Mouse (Mus musculus) C2C12 (cell line): ENCODE results near the gene Ubl7. TPM values are rescaled to one million over a fixed set of nuclear protein-coding genes. Genes with fewer than 3 reads are reported as not detected.

Experiments used
- H3K27me3 ChIP-seq: one replicate; pipeline ENCODE4 v1.6.1; 2011; ENCODE audit not compliant: control insufficient read depth, insufficient read depth, insufficient read length
- H3K36me3 ChIP-seq: one replicate; pipeline ENCODE4 v1.6.1; 2011; ENCODE audit not compliant: control insufficient read depth, insufficient read depth
- H3K4me3 ChIP-seq: one replicate; pipeline ENCODE4 v1.5.1; 2011; ENCODE audit warnings: mild to moderate bottlenecking, control low read depth; ENCODE audit not compliant: poor library complexity, insufficient read depth, severe bottlenecking
- H3K79me2 ChIP-seq: one replicate; pipeline ENCODE4 v1.6.1; 2011; ENCODE audit not compliant: control insufficient read depth, insufficient read depth
- H3K79me3 ChIP-seq: one replicate; pipeline ENCODE4 v1.6.1; 2011; ENCODE audit warnings: low read depth, control low read depth
- H3ac ChIP-seq: one replicate; pipeline ENCODE3; 2011; ENCODE audit warnings: low read depth; ENCODE audit not compliant: control insufficient read depth, insufficient read length
- CEBPB ChIP-seq: IDR thresholded peaks from one replicate; pipeline ENCODE4 v1.6.1; 2011; ENCODE audit warnings: low read depth, mild to moderate bottlenecking, control low read depth, moderate library complexity
- CTCF ChIP-seq: IDR thresholded peaks from one replicate; pipeline ENCODE4 v1.5.1; 2011; ENCODE audit not compliant: control insufficient read depth, insufficient read depth, insufficient read length
- FOSL1 ChIP-seq: IDR thresholded peaks from one replicate; pipeline ENCODE4 v1.8.0; 2011; ENCODE audit warnings: mild to moderate bottlenecking, low read length; ENCODE audit not compliant: poor library complexity, insufficient read depth, severe bottlenecking
- MAX ChIP-seq: IDR thresholded peaks from one replicate; pipeline ENCODE4 v1.6.1; 2011; ENCODE audit warnings: mild to moderate bottlenecking, control low read depth
- MYOD1 ChIP-seq: IDR thresholded peaks from one replicate; pipeline ENCODE4 v1.6.1; 2011; ENCODE audit warnings: low read depth; ENCODE audit not compliant: control insufficient read depth, insufficient read length
- MYOG ChIP-seq: IDR thresholded peaks from one replicate; pipeline ENCODE4 v1.6.1; 2011; ENCODE audit not compliant: control insufficient read depth, insufficient read length; ENCODE audit errors: extremely low read depth
- USF1 ChIP-seq: IDR thresholded peaks from one replicate; pipeline ENCODE4 v1.6.1; 2011; ENCODE audit warnings: low read depth, mild to moderate bottlenecking, control low read depth, moderate library complexity
- polyA plus RNA-seq: library from polyadenylated mRNA; unstranded; fragments of >200 nt; fragmentation: generic; extraction: Trizol; gene quantifications from one replicate; pipeline ENCODE4 v1.2.1, GENCODE M21; 2012; ENCODE audit warnings: missing spikeins

Ubl7 gene
- polyA plus RNA-seq, 1 experiment: 59.0 TPM

GRCm38 (mm10) chr9:57968166-57968771 lies 57.5 kb downstream of the Ubl7 start:
- TF ChIP-seq CTCF (no peak), FOSL1 (no peak), MYOG (no peak), USF1 (no peak), CEBPB (no peak), MAX (no peak), MYOD1 (no peak)
- Histone ChIP-seq H3K79me2 (no peaks in the 10 kb centered on the region), H3K79me3 (no peaks in the 10 kb centered on the region), H3K4me3 (no peak overlapping the region), H3K27me3 (no peaks in the 10 kb centered on the region), H3ac (no peak overlapping the region), H3K36me3 (no peaks in the 10 kb centered on the region)

GRCm38 (mm10) chr9:57968783-57969542 lies 58.2 kb downstream of the Ubl7 start:
- H3K4me3 ChIP-seq: no peak overlapping the region
- no peak overlapping the region for H3ac ChIP-seq
- H3K36me3 ChIP-seq: no peaks in the 10 kb centered on the region
- no peaks in the 10 kb centered on the region for H3K79me3 ChIP-seq
- H3K79me2 ChIP-seq: no peaks in the 10 kb centered on the region
- no peak for TF ChIP-seq MYOD1
- TF ChIP-seq USF1: no peak
- no peak for TF ChIP-seq MYOG
- TF ChIP-seq FOSL1: no peak
- no peak for TF ChIP-seq CTCF
- no peak for TF ChIP-seq CEBPB
- TF ChIP-seq MAX: no peak
- H3K27me3 ChIP-seq: no peaks in the 10 kb centered on the region

- no peaks in the 10 kb centered on the region for H3K36me3 ChIP-seq
- H3K79me3 ChIP-seq: no peaks in the 10 kb centered on the region
- H3K4me3 ChIP-seq: no peak overlapping the region
- no peak for TF ChIP-seq MAX
- no peak for TF ChIP-seq USF1
- TF ChIP-seq CTCF: no peak
- no peak for TF ChIP-seq FOSL1
- H3K27me3 ChIP-seq: no peaks in the 10 kb centered on the region
- no peaks in the 10 kb centered on the region for H3K79me2 ChIP-seq
- no peak overlapping the region for H3ac ChIP-seq
These were observed 59.1 kb downstream of the Ubl7 start for GRCm38 (mm10) chr9:57969736-57970495.

DNA sequence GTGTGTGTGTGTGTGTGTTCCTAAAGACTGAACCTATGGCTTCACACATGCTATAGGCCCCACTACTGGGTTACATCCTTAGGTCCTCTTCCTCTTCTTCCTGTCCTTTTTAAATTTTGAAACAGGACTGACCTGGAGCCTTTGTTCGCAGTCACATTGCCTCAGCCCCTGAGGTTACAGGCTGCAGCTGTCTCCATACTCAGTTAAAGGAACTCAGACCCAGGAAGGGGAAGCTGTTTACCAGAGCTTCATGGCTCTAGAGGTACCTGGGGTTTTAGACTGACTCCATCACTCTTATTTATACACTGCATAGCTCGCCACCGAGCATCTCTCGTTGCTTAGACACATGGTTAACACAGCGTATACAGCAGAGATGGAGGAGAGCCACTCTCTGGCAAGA lies 60.6 kb downstream of the Ubl7 start:
- no peaks in the 10 kb centered on the region for H3K79me2 ChIP-seq
- peak overlapping the region; percentile 19 for H3ac ChIP-seq
- no peaks in the 10 kb centered on the region for H3K36me3 ChIP-seq
- no peak for TF ChIP-seq MYOG
- no peak for TF ChIP-seq MYOD1
- no peak for TF ChIP-seq CEBPB
- no peak for TF ChIP-seq MAX
- TF ChIP-seq FOSL1: no peak
- TF ChIP-seq CTCF: no peak
- no peak for TF ChIP-seq USF1
- H3K4me3 ChIP-seq: no peak overlapping the region
- no peaks in the 10 kb centered on the region for H3K79me3 ChIP-seq
- no peaks in the 10 kb centered on the region for H3K27me3 ChIP-seq

GRCm38 (mm10) chr9:57972141-57972591 lies 61.4 kb downstream of the Ubl7 start:
- H3K27me3 ChIP-seq: no peaks in the 10 kb centered on the region
- no peaks in the 10 kb centered on the region for H3K36me3 ChIP-seq
- no peak overlapping the region for H3K4me3 ChIP-seq
- no peaks in the 10 kb centered on the region for H3K79me2 ChIP-seq
- H3ac ChIP-seq: no peak overlapping the region
- TF ChIP-seq CEBPB: no peak
- peak; percentile 95 for TF ChIP-seq MYOD1
- no peak for TF ChIP-seq USF1
- peak; percentile 30 for TF ChIP-seq MAX
- no peak for TF ChIP-seq CTCF
- no peak for TF ChIP-seq FOSL1
- no peak for TF ChIP-seq MYOG
- no peaks in the 10 kb centered on the region for H3K79me3 ChIP-seq
